Mouse (Mus musculus) forelimb bud, embryonic 11.5 days (tissue): ENCODE data around the gene Dab1.

Experiments
- DNase-seq: peaks from one replicate; pipeline ENCODE4 v3.0.0-alpha.2; 2012; ENCODE audit warnings: low read depth, low spot score

The Dab1 gene

DNA sequence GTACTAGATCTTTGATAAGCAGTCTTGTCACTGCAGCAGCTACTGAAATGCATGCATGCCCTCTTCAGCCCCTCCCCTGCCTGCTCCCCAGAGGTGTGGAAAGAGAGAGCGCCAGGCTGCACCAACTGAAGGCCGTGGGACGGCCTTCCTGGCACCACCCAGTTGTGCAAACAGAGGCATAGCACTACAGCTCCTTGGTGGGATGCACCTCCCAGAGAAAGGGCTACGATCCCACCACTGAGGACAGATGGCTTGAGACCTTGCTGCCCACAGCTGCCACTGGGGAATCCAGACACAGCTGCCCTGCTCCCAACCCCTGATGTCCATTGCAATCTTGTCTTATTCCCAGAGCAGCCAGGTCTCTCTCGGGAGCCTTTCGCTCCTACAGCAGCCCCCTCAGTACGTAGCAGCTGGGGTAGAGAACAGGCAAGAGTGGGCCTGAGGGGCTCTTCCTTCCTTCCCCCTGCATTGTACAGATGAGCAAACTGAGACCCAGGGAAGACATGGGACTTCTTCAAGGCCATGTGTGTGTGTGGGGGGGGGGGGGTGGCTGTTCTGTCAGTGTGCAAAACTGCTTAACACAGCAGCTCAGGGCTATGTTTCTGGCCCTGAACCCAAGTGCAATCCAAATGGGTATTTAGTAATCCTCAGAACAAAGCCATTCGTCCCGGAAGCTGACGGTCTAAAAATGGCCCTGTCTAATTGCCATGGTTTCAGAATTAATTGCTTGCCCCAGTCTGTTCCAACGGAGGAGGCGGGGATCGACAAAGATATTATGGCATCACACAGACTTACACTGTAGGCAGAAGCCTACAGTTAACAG is 1100.0 kb downstream of the Dab1 start:
- no peak for DNase-seq

DNA sequence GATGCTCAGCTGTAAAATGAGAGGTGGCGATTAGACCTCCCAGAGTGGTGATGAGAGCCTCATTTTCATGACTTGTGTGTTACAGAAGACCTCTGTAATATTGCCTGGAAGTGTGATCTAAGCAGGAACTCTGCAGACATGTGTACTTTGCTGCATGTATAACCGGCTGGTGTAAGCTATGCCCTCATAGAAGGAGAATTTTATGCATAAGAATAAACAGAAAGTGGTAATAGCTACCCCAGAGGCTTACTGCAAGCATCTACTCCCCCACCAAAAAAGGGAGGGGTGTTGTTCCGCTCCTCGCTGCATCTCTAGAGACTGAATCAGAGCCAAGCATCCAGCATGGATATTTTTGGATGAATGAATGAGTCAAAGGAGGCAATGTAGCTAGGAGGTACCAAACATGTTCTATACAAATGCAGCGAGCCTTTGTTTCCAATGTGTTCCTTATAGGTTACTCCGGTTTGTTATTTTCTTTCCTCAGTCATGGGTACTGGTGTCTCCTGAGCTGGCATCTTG is 1104.4 kb downstream of the Dab1 start:
- DNase-seq = no peak

DNA sequence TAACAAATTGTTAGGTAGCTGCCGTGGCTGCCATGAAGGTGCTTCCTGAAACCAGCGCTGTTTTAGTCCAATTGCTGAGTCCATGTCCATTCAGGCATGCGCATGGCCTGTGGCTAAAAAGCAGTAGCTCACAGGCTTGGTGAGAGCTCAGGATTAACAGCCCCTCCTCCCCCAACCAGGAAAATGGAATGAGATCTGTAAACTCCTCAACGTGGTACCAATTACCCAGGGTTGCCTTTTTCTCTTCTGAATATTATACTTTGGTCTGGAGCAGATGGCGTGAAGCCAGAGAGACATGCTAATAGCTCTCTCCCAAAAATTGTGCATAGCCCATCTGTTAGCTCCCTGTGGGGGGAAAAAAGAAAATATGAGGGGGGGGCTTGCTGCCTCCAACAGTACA is 1105.1 kb downstream of the Dab1 start:
- peak; percentile 46 for DNase-seq

DNA sequence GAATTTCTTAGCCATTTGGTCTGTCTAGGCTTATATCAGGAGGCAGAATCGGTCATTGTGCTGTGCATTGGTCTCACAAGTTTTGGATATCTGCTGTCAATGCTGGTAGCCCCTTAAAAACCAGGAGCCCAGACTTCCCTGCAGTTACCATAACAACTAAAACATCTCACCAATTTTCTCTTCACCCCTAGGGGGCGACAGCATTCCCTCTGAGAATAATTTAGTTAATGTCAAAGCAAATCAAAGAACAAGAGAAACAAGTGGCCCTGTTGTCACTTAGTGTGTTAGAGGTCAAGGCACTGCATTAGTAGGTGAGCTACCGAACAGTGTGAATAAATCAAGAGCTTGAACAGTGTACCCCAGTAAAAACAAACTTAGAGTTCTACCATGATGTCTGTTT is 1106.5 kb downstream of the Dab1 start:
- no peak for DNase-seq

DNA sequence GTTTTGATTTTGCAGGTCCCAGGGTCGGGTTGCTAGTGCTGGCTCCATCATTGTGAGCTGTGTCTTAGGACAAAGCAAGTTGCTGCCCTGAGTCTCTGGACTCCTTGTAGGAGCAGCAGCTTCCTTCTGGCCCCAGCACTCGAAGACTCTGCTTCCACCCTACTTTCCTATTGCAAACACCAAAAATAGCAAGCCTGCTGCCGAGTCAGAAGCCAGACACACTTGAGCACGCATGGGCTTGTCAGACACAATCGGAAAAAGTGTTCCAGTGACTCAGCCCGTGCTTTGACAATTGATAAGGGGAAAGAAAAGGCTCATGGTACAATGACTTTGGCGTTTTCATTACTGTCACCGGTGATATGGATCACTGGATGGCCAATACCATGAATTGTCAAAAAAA is 1110.0 kb downstream of the Dab1 start:
- no peak for DNase-seq

DNA sequence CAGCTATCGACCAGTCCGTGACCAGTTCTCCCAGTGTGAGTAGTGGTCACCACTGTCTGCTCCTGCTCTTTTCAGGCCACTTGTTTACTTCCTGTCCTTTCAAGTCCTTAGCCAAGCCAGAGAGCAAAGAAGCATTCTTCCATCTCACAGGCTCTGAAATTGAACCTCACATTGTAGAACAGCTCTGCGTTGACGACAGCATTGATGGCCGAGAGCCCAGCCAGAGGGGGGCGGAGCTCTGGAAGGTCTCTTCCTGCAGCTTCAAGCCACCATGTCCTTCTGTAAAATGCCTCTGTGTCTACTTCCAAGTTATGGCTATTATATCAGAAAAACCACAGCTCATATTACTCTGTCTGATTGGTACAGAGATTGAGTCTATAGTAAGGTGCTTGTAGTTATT is 1127.3 kb downstream of the Dab1 start:
- no peak for DNase-seq

DNA sequence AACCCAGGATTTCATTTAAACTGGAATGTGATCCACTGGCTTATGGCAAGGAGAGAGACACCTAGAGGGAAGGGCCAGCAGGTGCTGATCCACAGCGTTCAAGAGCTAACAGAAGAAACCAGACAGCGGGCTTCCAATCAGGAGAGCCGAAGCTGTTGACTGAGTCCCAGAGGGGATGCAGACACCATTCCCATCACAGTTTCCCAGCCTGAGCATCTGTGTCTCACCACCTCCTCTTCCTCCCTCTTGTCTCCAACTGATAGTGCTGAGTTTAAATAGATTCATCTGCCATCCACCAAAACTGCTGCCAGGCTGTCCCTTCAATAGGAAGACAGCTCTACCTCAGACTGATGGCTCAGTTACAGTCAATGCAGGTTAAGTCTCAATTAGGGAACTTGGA is 1134.9 kb downstream of the Dab1 start:
- no peak for DNase-seq

DNA sequence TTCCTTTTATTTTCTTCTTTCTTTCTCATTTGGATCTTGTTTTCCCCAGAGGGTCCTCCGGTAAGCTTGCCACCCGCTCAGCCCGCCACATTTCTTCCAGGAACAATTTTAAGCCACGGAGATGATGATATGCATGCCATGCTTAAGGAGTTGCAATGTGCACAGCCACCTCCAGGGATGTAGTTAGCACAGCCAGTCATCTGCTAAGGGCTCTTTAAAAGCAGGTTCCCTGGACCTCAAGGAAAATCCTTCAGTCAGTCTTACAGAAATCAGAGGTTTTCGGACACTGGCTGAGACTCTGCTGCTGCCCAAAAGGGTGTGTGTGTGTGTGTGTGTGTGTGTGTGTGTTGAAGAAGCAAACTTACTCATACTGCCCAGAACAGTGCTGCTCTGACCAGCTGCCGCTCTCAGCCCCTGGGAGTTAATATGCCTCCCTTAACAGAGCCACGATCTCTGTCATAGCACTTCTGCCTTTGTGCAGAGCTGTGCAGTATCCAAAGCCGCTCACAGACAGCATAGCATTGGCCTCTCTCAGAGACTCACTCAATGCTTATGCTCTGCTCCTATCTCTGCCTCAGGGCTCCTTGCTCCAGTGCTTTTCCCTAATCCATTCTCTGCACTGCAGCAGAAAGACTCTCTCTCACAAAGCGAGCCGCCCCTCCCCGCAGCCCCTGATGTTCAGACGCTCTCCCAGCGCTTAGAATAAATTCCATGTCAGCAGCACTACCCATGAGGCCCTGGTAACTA is 1141.9 kb downstream of the Dab1 start:
- DNase-seq = no peak

DNA sequence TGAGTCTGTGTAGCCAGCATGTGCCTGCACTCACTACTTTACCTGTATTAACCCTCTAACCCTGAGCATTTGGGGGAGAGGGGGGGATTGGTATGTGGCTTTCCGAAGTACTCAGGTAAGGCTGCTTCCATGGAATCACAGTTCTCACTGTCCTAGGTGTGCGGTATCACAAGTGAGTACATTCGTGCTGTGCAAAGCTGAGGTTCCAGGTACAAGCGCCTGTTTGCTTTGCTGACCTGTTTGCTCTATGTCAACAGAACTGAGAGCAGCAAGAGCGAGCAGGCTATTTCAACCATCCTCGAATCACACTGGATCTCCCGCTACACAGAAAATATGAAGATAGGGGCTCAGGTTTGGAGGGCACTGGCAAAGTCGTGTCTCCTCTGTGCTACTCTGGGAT is 1146.9 kb downstream of the Dab1 start, which contains the start of gene C8b:
TSS of gene C8b (plus strand) at position 253 of the 400 bp plus-strand sequence.
- DNase-seq = no peak

DNA sequence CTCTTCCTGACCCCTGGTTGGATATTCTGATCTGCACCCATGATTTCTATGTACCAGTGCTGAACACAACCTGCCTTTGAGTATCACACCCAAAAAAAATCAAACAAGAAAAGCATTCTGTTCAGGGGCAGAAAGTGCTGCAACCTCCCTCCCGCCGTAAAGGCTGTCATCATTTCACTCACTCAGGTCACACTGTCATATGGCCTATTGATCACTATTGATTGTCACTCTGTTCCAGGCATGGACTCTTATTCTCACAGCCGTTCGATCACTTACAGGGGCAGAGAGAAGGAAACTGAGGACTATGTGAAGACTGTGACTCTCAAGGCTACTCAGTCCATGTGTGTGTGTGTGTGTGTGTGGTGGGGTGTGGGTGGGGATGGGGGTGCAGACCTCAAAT is 1149.0 kb downstream of the Dab1 start:
- DNase-seq = no peak

DNA sequence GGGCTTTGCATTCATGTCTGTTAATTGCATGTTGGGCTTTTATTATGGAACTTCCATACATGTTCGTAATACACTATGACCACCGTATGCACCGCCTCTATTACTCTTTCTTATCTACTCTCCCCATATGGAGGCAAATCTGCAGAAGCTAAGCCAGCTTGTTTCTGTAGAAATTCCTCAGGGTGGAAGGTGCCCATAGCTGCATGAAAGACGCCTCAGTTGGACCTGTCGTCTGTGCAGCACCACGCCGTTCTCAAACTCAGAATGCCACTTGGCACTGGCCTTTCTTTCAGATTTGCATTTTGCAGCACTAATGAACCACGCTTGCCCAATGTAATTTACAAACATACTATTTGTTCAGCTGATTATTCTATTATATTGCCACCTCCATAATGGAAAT is 1150.4 kb downstream of the Dab1 start:
- DNase-seq = no peak

DNA sequence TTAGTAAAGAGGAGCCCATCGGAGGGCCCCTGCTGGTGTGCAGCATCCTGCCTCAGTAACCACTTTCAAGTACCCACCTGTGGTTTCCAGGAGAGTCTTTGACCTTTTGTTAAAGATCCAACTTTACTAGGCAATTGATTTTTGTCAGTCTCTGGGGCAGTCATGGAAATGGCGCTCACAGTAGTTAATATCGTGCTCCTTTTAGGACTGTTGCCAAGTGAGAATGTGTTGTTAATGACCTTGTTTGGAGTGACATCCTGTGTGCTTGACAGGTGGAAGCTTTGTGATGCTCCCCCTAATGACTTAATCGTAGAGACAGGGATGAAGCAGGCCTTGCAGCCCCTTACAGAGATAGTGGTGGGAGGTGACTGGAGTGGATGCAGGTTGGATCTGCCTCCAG is 1151.2 kb downstream of the Dab1 start:
- DNase-seq = no peak

DNA sequence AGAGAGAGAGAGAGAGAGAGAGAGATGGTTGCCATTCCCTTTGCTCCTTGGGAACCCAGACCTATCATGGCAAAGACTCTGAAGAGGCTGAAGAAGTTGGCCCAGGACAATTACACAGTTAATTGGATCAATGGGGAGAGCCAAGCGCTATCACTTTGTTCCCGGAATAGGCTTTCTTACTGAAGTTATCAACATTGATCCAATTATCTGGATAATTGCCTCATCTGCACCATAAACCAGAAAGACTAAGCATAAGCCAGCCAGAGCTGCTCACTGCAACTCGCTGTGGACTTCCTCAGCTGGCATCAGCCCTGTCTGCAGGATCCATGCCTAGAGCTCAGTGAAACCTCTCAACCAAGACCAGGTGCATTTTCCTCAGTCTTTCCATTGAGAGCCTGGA is 1156.4 kb downstream of the Dab1 start:
- no peak for DNase-seq

DNA sequence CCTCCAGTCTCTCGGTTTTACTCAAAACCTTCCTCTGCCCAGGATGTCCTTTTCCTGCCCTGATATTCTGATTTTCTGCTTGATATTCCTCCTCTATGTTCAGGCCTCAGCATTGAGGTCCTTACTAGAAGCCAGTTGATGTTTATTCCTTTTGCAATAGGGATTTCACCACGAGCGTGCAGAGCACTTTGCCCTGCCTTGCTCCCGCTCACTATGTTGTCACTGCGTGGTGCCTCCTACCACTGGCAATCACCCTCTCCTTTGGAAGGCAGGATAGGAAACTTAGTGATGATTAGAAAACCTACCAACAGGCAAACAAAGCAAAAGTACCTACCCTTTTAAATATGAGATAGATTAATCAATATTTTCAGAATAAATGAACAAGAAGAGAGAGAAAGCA is 1160.3 kb downstream of the Dab1 start:
- DNase-seq = no peak

DNA sequence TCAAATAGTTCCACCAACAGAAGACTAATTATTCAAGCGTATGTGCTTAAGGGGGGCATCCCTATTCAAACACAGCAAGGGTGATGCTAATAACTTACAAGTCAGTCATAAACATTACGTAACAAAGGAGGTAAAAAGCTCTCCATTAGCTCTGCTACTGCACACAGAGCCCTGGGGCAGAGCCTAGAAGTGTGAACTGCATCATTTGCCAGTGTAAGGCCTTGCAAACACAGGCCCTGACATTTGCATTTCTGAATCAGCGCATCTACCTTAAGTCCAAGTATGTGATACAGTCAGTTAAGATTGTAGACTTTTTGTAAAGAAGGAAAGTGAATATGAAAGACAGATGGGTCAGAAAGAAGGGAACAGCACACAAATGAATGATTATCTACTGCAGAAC is 1162.3 kb downstream of the Dab1 start:
- DNase-seq = no peak

DNA sequence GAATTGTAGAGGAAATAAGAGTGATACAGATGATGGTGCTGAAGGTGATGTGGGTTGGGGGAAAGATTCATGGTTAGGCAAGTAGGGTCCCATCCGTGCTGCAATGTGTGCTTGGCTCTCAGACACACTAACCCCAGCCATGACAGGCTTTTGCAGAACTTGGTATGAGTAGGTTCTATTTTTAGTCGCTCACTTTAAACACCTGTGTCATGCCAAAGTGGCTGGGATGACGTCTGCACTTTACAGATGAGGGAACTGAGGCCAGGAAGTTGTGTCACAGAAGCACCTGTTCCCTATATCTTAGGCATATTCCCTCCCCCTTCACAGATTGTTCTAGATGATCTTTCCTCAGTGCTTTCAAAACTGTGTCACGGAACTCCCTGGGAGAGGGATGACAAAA is 1163.2 kb downstream of the Dab1 start:
- DNase-seq = no peak

DNA sequence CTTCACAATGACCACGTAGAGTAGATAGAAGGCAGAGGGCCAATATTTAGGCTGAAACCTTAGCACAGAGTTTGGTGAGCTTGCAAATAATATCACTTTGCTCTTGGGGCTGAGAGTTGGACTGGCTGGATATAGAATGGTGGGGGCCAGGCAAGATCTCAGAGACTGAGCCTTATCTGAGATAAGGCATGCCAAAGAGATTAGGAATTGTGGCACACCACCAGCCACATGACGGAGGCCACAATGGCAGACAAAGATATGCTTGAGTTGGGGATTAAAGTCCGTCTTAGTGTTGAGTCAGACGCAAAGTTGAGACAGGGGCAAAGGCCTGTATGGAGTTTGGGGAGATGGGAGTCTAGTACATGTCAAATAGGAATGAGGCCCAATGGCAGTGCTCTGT is 1173.0 kb downstream of the Dab1 start:
- DNase-seq = no peak
